Mouse (Mus musculus): Measurements from ENCODE around the gene Mfsd8.

DNA sequence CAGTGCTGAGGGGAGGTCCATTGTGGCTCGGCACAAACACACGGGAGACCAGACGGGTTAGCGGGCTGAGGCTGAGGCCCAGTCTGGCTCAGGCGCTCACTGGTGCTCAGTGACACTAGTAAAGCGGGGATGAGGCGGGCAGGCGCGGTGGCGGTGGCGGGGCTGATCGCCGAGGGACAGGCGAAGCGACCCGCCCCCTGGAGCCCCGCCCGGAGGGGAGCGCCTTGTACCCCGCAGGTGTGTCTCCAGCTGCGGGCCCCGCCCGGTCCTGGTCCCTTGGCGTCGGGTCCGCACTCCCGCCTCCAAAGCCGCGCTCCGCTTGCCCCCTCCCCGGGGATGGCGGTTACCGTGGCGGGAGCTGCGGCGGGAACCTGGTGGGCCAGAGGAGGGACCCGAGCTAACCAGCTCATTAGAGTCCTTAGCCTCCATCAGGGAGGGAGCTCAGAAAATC, 46.3 kb downstream of the Mfsd8 start:
- TF ChIP-seq CTCF (IDR thresholded peaks at IDR 0.05), result no peak
- TF ChIP-seq POLR2A (IDR thresholded peaks at IDR 0.05; ENCODE audit: insufficient read depth, low read depth, low read length), result no peak

Data from heart, adult 2 months (tissue).